Mouse (Mus musculus) adrenal gland, postnatal 14 days (tissue): ENCODE data around the gene Ehmt1. TPM values are rescaled to one million over a fixed set of nuclear protein-coding genes. Genes with fewer than 3 reads are reported as not detected.

Experiments used
- DNase-seq: peaks from one replicate; pipeline ENCODE4 v3.0.0; 2021; ENCODE audit warnings: mixed read lengths
- microRNA-seq, 2 experiments: library from miRNA; unstranded; fragments of <30 nt; microRNA quantifications; one replicate each; pipeline ENCODE4 v1.2.0; 2021
- total RNA-seq: library from RNA; stranded (reverse); gene quantifications from 2 replicates; pipeline ENCODE4 v1.2.3, GENCODE M21; 2021

The Ehmt1 gene
- total RNA-seq, 1 experiment from 2014 or later: 57.0 TPM

DNA sequence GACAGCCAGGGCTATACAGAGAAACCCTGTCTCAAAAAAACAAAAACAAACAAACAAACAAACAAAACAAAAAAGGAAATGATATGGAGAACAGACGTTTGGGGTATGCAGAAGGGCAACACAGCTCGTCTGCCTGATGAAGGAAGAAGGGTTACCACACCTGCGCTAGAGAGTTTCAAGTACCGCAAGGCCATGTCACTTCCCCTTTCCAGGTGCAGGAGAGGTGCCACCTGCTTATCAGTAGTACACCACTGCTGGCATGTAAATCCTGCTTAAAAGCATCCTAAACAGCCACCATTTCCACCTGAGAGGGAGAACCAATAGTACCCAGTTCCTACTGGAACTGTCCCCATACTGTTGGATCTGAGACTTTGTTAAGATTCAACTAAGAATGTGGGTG, 113.8 kb downstream of the Ehmt1 start:
- no peak for DNase-seq

DNA sequence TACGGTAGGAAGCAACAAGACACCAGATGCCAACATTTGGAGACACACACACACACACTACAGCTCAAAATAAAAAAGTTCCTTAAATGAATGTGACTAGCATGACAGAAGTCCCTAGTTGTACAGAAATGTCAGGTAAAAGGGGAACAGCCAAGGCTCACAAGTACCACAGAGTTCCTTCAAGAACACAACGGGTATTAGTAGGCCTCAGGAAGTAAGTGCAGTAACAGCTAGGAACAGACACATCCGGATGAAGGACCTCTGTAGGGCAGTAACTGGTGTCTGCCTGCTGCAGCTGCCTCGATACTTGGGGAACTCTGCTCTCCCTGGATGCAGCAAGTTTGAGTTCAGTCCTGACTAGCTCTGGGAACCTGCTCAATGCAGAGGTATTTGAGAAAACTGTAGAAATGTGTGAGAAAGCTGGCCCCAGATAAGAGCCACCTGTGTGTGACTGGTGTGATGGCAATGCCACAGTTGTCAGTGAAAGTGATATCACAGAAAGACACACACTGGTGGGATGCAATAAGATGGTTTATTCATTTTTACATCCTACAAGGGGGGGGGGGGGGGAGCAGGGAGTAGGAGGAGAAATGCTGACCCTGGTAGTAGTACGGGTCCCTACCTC, 122.5 kb downstream of the Ehmt1 start:
- no peak for DNase-seq

DNA sequence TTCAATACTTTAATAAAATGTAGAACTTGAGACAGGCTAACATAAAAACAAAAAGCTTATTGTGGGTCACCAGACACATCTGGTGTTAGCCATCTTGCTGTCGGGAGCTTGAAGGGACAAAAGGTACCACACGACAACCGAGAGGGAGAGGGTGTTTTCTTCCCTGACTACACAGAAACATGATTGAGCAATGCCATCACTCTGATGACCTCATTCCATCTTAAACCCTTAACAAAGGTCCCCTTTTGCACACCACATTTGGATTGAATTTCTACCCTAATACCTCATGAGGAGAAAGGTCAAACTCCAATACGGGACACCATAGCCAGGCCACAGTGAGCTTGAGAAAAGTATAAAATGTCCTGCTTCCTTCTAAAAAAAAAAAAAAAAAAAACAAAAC, 132.2 kb downstream of the Ehmt1 start:
- DNase-seq: no peak

DNA sequence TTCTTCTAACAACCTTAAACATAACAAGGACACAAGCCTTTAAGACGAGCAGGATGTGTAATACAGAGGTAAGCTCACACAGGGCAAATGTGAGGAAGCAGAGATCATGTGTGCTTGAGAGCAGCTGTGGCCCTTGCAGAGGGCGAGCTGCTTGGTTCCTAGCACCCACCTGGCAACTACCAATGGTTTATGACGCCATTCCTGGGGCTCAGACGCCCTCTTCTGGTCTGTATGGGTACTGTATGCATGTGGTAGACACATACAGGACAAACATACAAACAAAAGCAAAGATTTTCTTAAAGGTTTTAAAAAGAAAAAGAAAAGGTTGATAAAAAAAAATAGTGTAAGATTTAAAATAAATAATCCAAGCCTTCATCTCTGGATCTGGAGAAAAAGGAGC, 138.2 kb downstream of the Ehmt1 start:
- DNase-seq: no peak

DNA sequence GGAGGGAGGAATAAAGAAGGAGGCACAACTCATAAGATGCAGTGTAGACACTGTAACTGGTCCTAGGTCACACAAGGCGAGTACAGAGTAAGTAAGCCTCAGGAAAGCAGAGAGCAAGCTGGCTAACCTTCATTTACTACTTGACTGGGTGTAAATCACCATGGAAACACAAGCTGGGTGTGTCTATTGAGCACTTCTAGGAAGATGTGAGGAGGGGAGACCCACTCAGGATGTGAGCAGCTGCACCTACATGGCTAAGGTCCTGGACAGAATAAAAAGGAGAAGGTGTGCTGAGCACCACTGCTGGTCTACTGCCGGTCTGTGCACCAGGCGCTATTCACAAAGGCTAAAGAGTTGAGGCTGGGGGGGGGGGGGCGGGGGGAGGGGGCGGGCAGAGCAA, 142.6 kb downstream of the Ehmt1 start:
- no peak for DNase-seq

DNA sequence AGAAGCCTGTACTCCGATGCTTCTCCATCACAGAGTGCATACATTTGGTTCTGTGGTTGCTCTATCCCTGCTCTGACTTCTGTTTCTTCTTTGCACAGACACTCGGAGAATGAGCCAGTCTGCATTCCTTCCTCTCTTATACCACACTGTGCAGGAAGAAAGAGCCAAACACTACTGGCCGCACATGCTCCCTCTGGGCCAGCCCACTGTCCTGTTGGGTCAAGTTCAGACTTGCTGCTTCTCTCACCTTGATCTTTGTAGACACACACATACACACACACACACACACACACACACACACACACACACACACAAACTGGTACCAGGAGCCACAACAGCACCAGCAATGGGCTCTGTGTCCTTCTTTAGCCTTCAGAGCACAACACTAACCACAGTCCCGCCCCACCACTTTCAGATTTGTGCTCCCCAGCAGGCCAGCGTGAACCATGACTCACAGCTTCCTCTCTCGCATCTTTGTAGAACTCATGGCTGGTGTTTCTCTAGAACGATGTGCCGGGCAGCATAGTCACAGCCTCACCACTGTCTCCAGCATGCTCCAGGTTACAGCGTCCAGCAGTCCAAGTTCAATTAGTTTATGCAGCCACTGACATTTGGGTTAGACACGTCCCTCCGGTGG, 143.3 kb downstream of the Ehmt1 start:
- no peak for DNase-seq

DNA sequence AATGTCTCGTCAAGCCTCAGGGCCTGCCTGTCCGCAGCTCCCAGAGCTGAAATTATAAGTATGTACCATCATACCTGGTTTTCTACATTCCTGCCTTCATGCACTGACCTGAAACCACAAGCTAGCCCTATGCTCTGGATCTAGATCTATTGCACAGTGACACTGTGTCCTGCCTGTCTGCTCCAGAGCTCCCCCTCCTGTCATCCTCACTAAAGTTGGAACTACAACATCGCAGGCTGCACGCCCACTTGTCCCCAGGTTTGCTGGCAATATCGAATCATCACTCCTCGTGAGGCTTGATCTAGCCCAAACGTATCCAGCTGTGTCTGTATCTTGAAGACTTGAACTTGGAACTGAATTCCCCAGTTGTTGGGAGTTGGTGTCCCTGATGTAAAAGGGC, 144.6 kb downstream of the Ehmt1 start:
- DNase-seq: no peak

DNA sequence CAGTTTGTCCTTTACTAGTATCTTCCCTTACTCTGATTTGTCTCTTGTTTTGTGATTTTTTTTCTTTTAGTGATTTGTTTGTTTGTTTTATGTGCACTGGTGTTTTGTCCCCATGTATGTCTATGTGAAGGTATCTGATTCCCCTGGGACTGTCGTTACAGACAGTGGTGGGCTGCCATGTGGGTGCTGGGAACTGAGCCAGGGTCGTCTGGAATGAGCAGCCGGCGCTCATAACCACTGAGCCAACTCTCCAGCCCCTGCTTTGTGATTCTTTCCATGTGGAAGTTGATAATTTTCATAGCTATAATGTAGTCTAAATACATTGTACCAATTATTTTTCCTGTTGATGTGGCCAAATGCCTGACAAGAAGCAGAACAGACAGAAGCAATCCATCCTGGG, 148.6 kb downstream of the Ehmt1 start:
- DNase-seq: no peak

DNA sequence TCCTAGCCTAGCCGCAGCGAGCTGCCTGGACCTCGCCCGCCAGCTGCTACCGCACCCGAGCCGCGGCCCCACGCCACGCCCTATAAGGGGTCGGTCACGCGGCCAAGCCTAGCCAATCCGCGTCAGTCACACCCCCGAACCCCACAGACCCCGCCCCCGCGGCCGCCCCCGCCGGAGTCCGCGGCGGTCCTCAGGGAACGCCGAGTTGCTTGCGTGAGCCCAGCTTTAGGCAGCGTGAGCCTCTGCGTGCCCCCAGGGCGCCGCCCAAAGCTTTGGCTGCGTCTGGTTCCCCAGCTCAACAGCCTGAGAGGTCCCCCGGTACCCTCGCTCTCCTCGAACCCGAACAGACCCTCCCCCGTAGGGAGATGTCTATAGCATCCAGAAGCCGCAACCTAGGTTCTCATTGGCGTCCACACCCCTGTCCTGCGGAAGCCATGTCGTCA, 156.3 kb downstream of the Ehmt1 start, which contains the start of gene Cacna1b:
Gene Cacna1b (minus strand): TSS at position 38 of the 443 bp plus-strand sequence.
- peak; percentile 82 for DNase-seq

DNA sequence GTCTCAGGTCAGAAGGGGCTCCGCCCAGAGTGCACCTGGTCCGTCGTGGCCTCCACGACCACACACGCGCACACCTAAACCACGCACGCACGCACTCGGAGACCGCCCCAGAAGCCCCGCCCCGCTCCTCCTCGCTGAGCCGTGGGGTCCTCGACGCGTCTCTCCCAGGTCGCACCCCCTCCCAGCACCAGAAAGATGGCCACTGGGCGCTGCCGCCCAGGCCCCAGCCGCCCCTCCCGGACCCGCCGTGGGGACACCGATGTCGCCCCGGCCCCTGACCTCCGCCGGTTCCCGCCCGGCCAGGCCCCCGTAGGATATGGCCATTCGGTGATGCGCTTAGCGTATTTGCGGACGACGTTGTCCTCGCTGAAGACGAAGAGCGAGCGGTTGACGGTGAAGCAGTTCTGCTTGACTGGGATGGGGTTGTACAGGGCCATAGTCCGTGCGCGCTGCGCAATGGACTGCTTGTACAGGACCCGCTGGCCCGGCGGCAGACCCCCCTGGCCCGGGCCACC, 156.9 kb downstream of the Ehmt1 start:
- no peak for DNase-seq

DNA sequence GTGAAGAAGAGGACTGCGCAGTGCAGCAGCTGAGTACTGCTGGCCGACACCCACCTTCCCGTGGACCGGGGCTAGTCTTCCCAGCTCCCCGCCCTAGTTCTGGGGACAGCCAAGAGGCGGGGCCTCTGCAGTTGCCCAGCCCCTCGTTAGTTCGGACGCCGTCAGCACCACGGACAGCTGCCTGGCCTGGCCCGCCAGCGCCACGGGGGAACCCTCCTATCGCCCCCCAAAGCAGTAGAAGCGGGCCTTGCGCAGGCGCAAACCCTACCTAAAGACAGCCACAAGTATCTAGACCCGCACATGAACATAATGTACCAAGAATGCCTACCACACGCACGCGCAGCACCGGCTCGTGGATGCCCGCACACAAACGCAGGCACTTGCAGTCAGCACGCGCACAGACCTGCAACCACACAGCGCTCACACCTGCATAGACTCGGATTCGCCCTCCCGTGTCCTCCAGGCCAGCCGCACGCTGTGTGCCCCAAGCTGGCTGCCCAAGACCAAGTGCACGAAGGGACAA, 157.4 kb downstream of the Ehmt1 start:
- DNase-seq: peak; percentile 82

DNA sequence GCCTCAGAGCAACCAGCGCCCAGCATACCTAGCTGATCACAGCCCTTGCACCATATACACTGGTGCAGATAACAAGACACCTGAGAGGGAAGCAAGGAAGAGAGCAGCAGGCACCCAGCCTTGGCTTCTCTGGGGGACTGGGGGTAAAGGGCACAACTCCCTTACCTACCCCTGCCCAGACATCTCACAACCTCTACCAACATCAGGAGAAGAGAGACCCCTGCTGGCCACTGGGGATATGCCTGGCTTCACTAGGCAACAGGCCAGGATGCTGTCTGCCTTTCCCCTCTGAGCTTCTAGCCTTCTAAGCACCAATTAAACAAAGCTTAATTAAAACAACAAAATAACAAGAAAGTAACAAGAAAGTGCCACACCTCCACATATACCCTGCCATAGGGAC, 164.1 kb downstream of the Ehmt1 start:
- peak; percentile 67 for DNase-seq

DNA sequence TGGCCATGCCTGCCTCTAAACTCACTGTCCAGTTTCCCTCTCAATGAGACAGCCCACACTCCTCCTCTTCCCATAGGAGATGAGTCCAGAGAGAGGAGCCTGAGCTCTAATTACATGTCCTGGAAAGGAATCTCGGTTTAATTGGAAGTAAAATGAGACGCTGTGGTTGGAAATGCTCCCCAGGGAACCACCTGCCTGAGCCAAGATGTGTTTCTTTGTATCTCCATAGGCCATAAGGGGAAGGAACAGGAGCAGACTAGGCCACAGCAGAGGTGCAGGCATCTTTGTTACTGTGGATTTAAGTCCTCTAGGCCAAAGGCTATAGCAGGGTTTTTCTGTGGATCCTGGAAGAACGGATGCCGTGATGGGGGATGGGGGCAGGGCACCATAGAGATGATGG, 166.8 kb downstream of the Ehmt1 start:
- DNase-seq: no peak

DNA sequence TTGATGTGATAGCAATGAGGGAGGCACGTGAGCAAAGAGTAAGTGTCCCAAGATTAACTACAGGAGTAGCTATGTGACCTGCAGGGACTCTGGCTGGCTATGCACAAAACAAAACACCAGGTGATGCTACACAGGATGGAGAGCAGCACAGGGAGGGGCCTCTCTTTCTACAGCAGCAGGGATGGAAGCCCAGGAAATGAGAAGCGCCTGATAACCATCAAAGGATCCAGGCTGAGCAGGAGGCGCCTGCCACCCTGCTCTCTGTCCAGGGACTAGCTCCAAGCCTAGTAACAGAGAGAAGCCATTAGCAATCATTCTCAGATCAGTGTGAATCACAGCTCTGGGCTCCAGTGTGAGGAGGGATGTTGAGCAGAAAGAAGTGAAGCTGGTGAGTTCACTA, 169.4 kb downstream of the Ehmt1 start:
- DNase-seq: no peak

DNA sequence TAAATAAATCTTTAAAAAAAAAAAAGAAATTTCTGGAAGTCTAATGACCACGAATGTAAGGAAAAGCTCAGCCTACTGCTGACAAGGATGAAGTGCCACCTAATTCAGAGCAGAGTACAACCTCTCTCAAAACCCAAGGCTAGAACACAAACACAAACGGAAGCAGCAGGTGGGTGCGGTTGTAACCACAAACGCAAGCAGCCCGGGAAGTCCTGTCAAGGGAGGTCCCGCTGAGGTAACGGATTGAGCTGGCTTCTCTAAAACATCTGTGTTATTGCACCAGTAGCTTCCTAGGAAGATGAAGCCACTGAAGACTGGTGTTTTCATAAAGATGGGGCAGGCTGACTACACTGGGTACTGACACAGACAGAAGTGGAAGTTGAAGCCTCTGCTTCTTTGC, 171.5 kb downstream of the Ehmt1 start:
- DNase-seq: no peak

Small RNAs within 50 kb of the gene (microRNA-seq; reads per million reads assigned to microRNA genes)
- 0 reads per million in 2 experiments for gene Gm22875

Other genes starting within 250 kb of the Ehmt1 start
- 2.9 and 3.0 TPM in 2 replicates for gene Cacna1b, start 156.5 kb downstream of the Ehmt1 start, total RNA-seq
- 11.5 and 22.2 TPM in 2 replicates for gene Arrdc1, start 15.6 kb upstream of the Ehmt1 start, total RNA-seq
- gene Zmynd19, start 30.2 kb upstream of the Ehmt1 start, total RNA-seq: 24.5 and 25.9 TPM in 2 replicates
- gene Dph7, start 42.8 kb upstream of the Ehmt1 start, total RNA-seq: 8.5 and 9.9 TPM in 2 replicates
- gene Mrpl41, start 55.5 kb upstream of the Ehmt1 start, total RNA-seq: 85.7 and 89.8 TPM in 2 replicates
- gene Pnpla7, start 56.4 kb upstream of the Ehmt1 start, total RNA-seq: 34.2 and 38.3 TPM in 2 replicates
- 58.5 and 61.2 TPM in 2 replicates for gene Nsmf, start 134.7 kb upstream of the Ehmt1 start, total RNA-seq
- gene Entpd8, start 160.7 kb upstream of the Ehmt1 start, total RNA-seq: 1.3 and 7.7 TPM in 2 replicates
- not detected in 2 replicates for gene Noxa1, start 175.5 kb upstream of the Ehmt1 start, total RNA-seq